Mouse (Mus musculus) CH12.LX (cell line): ENCODE measurements around the gene Ceacam12.
"Not testable (repeated sequence)": the region's sequence is repeated elsewhere in the genome, so short reads cannot be mapped to it uniquely, and the experiment has no call there.

Experiments
- CTCF ChIP-seq, 2 experiments: IDR thresholded peaks in 1 of 2; conservative IDR thresholded peaks in 1 of 2; 2 replicates each; pipeline ENCODE4 v1.5.1; 2011 to 2012; ENCODE audit warnings: low read depth in 2 of 2, low read length in 2 of 2, improper control_type of control experiment in 1 of 2, inconsistent platforms in 1 of 2, mild to moderate bottlenecking in 1 of 2, moderate library complexity in 1 of 2
- ZMIZ1 ChIP-seq: IDR thresholded peaks from 2 replicates; pipeline ENCODE4 v1.6.1; 2012; ENCODE audit warnings: low read depth, mild to moderate bottlenecking, inconsistent platforms, low read length, improper control_type of control experiment

- not testable (repeated sequence) for TF ChIP-seq CTCF (conservative IDR thresholded peaks at IDR 0.05 in 1 of 2, IDR thresholded peaks at IDR 0.05 in 1 of 2; ENCODE audit: low read depth in 2 of 2, low read length in 2 of 2); ZMIZ1
Observed at GRCm38 (mm10) chr7:18073821-18074220, 8.1 kb downstream of the Ceacam12 start.
